Mouse (Mus musculus) limb, embryonic 11.5 days (tissue): ENCODE data around the gene Ptpn14. TPM values are rescaled to one million over a fixed set of nuclear protein-coding genes. Genes with fewer than 3 reads are reported as not detected.

ENCODE experiments used
- ATAC-seq: fragments of 200-750 bp; cut with Nextera tagmentation; 2 replicates; pipeline ENCODE4 v1.8.0; 2017; ENCODE audit warnings: low read depth; ENCODE audit not compliant: insufficient number of reproducible peaks, low FRiP score, low TSS enrichment
- DNase-seq: peaks from one replicate; pipeline ENCODE4 v3.0.0-alpha.2; 2015; ENCODE audit warnings: low spot score
- H3K27ac ChIP-seq: fragments of 300-500 bp; sonication (generic); replicated peaks from 2 replicates; pipeline ENCODE4 v1.5.1; 2014; ENCODE audit warnings: low read depth, mild to moderate bottlenecking, low read length
- H3K27me3 ChIP-seq: fragments of 300-500 bp; sonication (generic); 2 replicates; pipeline ENCODE4 v1.6.1; 2014; ENCODE audit warnings: mild to moderate bottlenecking, low read length, mixed read lengths; ENCODE audit not compliant: control insufficient read depth, insufficient read depth
- H3K36me3 ChIP-seq: fragments of 300-500 bp; sonication (generic); 2 replicates; pipeline ENCODE4 v1.6.1; 2014; ENCODE audit warnings: mild to moderate bottlenecking, low read length, moderate library complexity, mixed read lengths; ENCODE audit not compliant: control insufficient read depth, insufficient read depth
- H3K4me1 ChIP-seq: fragments of 300-500 bp; sonication (generic); 2 replicates; pipeline ENCODE4 v1.6.1; 2014; ENCODE audit warnings: low read length, mixed read lengths; ENCODE audit not compliant: control insufficient read depth, insufficient read depth
- H3K4me2 ChIP-seq: fragments of 300-500 bp; sonication (generic); 2 replicates; pipeline ENCODE4 v1.6.1; 2014; ENCODE audit warnings: low read depth, mild to moderate bottlenecking, moderate library complexity; ENCODE audit not compliant: severe bottlenecking
- H3K4me3 ChIP-seq: fragments of 300-500 bp; sonication (generic); 2 replicates; pipeline ENCODE4 v1.5.1; 2014; ENCODE audit warnings: low read depth, low read length
- H3K9ac ChIP-seq: fragments of 300-500 bp; sonication (generic); 2 replicates; pipeline ENCODE4 v1.6.1; 2014; ENCODE audit warnings: mild to moderate bottlenecking, low read length
- H3K9me3 ChIP-seq: fragments of 300-500 bp; sonication (generic); 2 replicates; pipeline ENCODE4 v1.6.1; 2016; ENCODE audit warnings: low read length; ENCODE audit not compliant: control insufficient read depth
- WGBS: fragments of 180-500 bp; shearing (Covaris S2); extraction: QIAGEN DNeasy Blood & Tissue Kit; methylation state at CpG from one replicate; pipeline ENCODE4 v1.1.7; 2014; 5-methylcytosine and 5-hydroxymethylcytosine counted together
- polyA plus RNA-seq: library from polyadenylated mRNA; unstranded; fragments of >200 nt; fragmentation: Nextera tagmentation; extraction: Ambion mirVana; gene quantifications from 2 replicates; pipeline ENCODE4 v1.2.1, GENCODE M21; 2014

The Ptpn14 gene
- polyA plus RNA-seq, 1 experiment from 2014 or later, result 8.8 TPM

- no peak overlapping the region for H3K27ac ChIP-seq
- H3K9me3 ChIP-seq, result no peaks in the 10 kb centered on the region
Observed at GRCm38 (mm10) chr1:189746520-189746919, 18.5 kb downstream of the Ptpn14 start.

GRCm38 (mm10) chr1:189749789-189750188 lies 21.7 kb downstream of the Ptpn14 start:
- no peak overlapping the region for H3K9ac ChIP-seq
- no peaks in the 10 kb centered on the region for H3K36me3 ChIP-seq
- ATAC-seq (no peak), DNase-seq (no peak)
- no peaks in the 10 kb centered on the region for H3K9me3 ChIP-seq
- 96% methylated on average over 4 of the region's 4 CpGs for WGBS
- H3K4me1 ChIP-seq, result peaks cover 7% of the 10 kb centered on the region
- no peak overlapping the region for H3K4me2 ChIP-seq
- no peak overlapping the region for H3K4me3 ChIP-seq
- H3K27me3 ChIP-seq, result no peaks in the 10 kb centered on the region
- no peak overlapping the region for H3K27ac ChIP-seq

More at GRCm38 (mm10) chr1:189746520-189746919, 18.5 kb downstream of the Ptpn14 start:
- no peak for DNase-seq
- ATAC-seq, result no peak
- H3K4me1 ChIP-seq, result peaks cover 8% of the 10 kb centered on the region
- H3K27me3 ChIP-seq, result no peaks in the 10 kb centered on the region
- no peak overlapping the region for H3K9ac ChIP-seq
- H3K4me2 ChIP-seq, result no peak overlapping the region
- no peaks in the 10 kb centered on the region for H3K36me3 ChIP-seq
- 71% methylated on average over 4 of the region's 4 CpGs for WGBS
- no peak overlapping the region for H3K4me3 ChIP-seq

GRCm38 (mm10) chr1:189750233-189750632 lies 22.2 kb downstream of the Ptpn14 start:
- no peak for ATAC-seq
- WGBS, result 89% methylated on average over 5 of the region's 5 CpGs

GRCm38 (mm10) chr1:189752245-189752644 lies 24.2 kb downstream of the Ptpn14 start:
- Histone ChIP-seq H3K27ac (no peak overlapping the region), H3K4me3 (no peak overlapping the region), H3K4me1 (peaks cover 10% of the 10 kb centered on the region), H3K9ac (no peak overlapping the region), H3K4me2 (no peak overlapping the region), H3K36me3 (no peaks in the 10 kb centered on the region), H3K27me3 (no peaks in the 10 kb centered on the region), H3K9me3 (no peaks in the 10 kb centered on the region)
- no peak for ATAC-seq
- 86% methylated on average over 6 of the region's 6 CpGs for WGBS
- DNase-seq, result no peak

More at GRCm38 (mm10) chr1:189750233-189750632, 22.2 kb downstream of the Ptpn14 start:
- Histone ChIP-seq H3K9me3 (no peaks in the 10 kb centered on the region), H3K4me1 (peaks cover 2% of the 10 kb centered on the region), H3K4me2 (no peak overlapping the region), H3K9ac (no peak overlapping the region), H3K36me3 (no peaks in the 10 kb centered on the region), H3K27ac (no peak overlapping the region), H3K27me3 (no peaks in the 10 kb centered on the region), H3K4me3 (no peak overlapping the region)
- DNase-seq, result no peak

- Histone ChIP-seq H3K4me1 (peaks cover 15% of the 10 kb centered on the region), H3K4me3 (no peak overlapping the region), H3K36me3 (no peaks in the 10 kb centered on the region), H3K4me2 (no peak overlapping the region), H3K27ac (no peak overlapping the region), H3K9ac (no peak overlapping the region), H3K27me3 (no peaks in the 10 kb centered on the region), H3K9me3 (no peaks in the 10 kb centered on the region)
- WGBS, result 67% methylated on average over 8 of the region's 8 CpGs
- DNase-seq (no peak), ATAC-seq (no peak)
Observed at GRCm38 (mm10) chr1:189755072-189755471, 27.0 kb downstream of the Ptpn14 start.

- Histone ChIP-seq H3K27ac (0 out of 2 replicates have a peak overlapping the region, but pooled peaks have one; percentile 30), H3K4me2 (no peak overlapping the region), H3K4me1 (peaks cover 24% of the 10 kb centered on the region), H3K4me3 (no peak overlapping the region), H3K27me3 (no peaks in the 10 kb centered on the region), H3K9me3 (no peaks in the 10 kb centered on the region), H3K36me3 (no peaks in the 10 kb centered on the region), H3K9ac (no peak overlapping the region)
- WGBS, result 43% methylated on average over 19 of the region's 19 CpGs
- DNase-seq (peak; percentile 37), ATAC-seq (no peak)
Observed at GRCm38 (mm10) chr1:189756306-189757053, 28.4 kb downstream of the Ptpn14 start.

GRCm38 (mm10) chr1:189757054-189757408 lies 29.0 kb downstream of the Ptpn14 start:
- Histone ChIP-seq H3K36me3 (no peaks in the 10 kb centered on the region), H3K27ac (no peak overlapping the region), H3K27me3 (no peaks in the 10 kb centered on the region), H3K4me3 (no peak overlapping the region), H3K9me3 (no peaks in the 10 kb centered on the region), H3K4me1 (peaks cover 29% of the 10 kb centered on the region), H3K9ac (no peak overlapping the region), H3K4me2 (no peak overlapping the region)
- DNase-seq (no peak), ATAC-seq (no peak)
- 44% methylated on average over 7 of the region's 7 CpGs for WGBS

- 13% methylated on average over 6 of the region's 6 CpGs for WGBS
- H3K4me2 ChIP-seq, result no peak overlapping the region
- H3K36me3 ChIP-seq, result no peaks in the 10 kb centered on the region
- H3K9ac ChIP-seq, result no peak overlapping the region
- no peak overlapping the region for H3K4me3 ChIP-seq
- DNase-seq (no peak), ATAC-seq (peak; percentile 27; the same call in 1 of the 2 replicates)
- H3K9me3 ChIP-seq, result no peaks in the 10 kb centered on the region
- no peak overlapping the region; the same call in 1 of the 2 replicates for H3K27ac ChIP-seq
- no peaks in the 10 kb centered on the region for H3K27me3 ChIP-seq
- H3K4me1 ChIP-seq, result peaks cover 23% of the 10 kb centered on the region
Observed at GRCm38 (mm10) chr1:189761581-189762021, 33.5 kb downstream of the Ptpn14 start.
